Mouse (Mus musculus) brain, embryonic 14.5 days (tissue): Measurements from ENCODE around the gene Cped1. TPM values are rescaled to one million over a fixed set of nuclear protein-coding genes. Genes with fewer than 3 reads are reported as not detected.

ENCODE experiments used
- DNase-seq: peaks from one replicate; pipeline ENCODE4 v3.0.0-alpha.2; 2011; ENCODE audit warnings: low read depth
- CTCF ChIP-seq: fragments of 200-500 bp; IDR thresholded peaks from 2 replicates; pipeline ENCODE4 v1.5.1; 2012; ENCODE audit warnings: inconsistent platforms, mild to moderate bottlenecking, moderate library complexity, borderline replicate concordance; ENCODE audit not compliant: insufficient read depth, insufficient read length; ENCODE audit errors: extremely low read depth
- POLR2A ChIP-seq: fragments of 200-500 bp; IDR thresholded peaks from 2 replicates; pipeline ENCODE4 v1.6.1; 2012; ENCODE audit warnings: mild to moderate bottlenecking, inconsistent platforms, borderline replicate concordance; ENCODE audit not compliant: poor library complexity, insufficient read depth, insufficient read length, severe bottlenecking; ENCODE audit errors: extremely low read depth
- polyA plus RNA-seq: library from polyadenylated mRNA; depleted of rRNA; stranded (reverse); fragments of >200 nt; gene quantifications from 2 replicates; pipeline ENCODE4 v1.2.3, GENCODE M21; 2012

Gene Cped1
- polyA plus RNA-seq, 1 experiment: 4.3 TPM

GRCm38 (mm10) chr6:22205030-22205750 lies 219.5 kb downstream of the Cped1 start:
- no peak for TF ChIP-seq CTCF
- no peak for TF ChIP-seq POLR2A

GRCm38 (mm10) chr6:22205751-22206121 lies 220.0 kb downstream of the Cped1 start:
- TF ChIP-seq POLR2A: no peak
- no peak for TF ChIP-seq CTCF
- DNase-seq: no peak

More at GRCm38 (mm10) chr6:22205030-22205750, 219.5 kb downstream of the Cped1 start:
- peak; percentile 87 for DNase-seq

- DNase-seq: peak; percentile 58
Measured at GRCm38 (mm10) chr6:22206179-22206578, 220.5 kb downstream of the Cped1 start.

GRCm38 (mm10) chr6:22206630-22207293 lies 221.0 kb downstream of the Cped1 start:
- DNase-seq: peak; percentile 81

More at GRCm38 (mm10) chr6:22206179-22206578, 220.5 kb downstream of the Cped1 start:
- TF ChIP-seq POLR2A: no peak
- no peak for TF ChIP-seq CTCF

GRCm38 (mm10) chr6:22212158-22212557 lies 226.4 kb downstream of the Cped1 start:
- DNase-seq: no peak
- no peak for TF ChIP-seq CTCF
- no peak for TF ChIP-seq POLR2A

More at GRCm38 (mm10) chr6:22206630-22207293, 221.0 kb downstream of the Cped1 start:
- TF ChIP-seq CTCF (no peak), POLR2A (no peak)

GRCm38 (mm10) chr6:22213187-22213586 lies 227.5 kb downstream of the Cped1 start:
- TF ChIP-seq POLR2A: no peak
- no peak for TF ChIP-seq CTCF
- DNase-seq: no peak

- TF ChIP-seq POLR2A (no peak), CTCF (no peak)
- no peak for DNase-seq
Measured at GRCm38 (mm10) chr6:22213813-22214212, 228.1 kb downstream of the Cped1 start.

DNA sequence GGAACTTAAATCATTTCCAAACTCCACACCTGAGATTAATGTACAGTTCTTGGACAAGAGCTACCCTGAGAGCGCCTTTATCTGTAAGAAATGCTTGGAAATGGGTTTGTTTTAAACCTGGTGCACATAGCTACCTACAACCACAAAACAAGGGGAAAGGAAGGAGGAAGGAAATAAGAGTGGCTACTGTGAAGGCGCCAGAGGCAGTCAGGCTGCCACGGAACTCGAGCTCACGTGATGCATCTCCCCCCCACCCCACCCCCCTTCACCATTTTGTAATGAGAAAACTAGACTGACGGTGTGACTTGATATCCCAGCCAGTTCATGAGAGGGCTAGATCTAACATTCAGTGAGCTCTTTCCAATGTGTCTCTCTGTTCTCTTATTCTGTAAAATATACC lies 228.9 kb downstream of the Cped1 start:
- TF ChIP-seq POLR2A: no peak

GRCm38 (mm10) chr6:22216276-22216973 lies 230.7 kb downstream of the Cped1 start:
- TF ChIP-seq POLR2A: no peak
- no peak for TF ChIP-seq CTCF
- DNase-seq: peak; percentile 53

More for the DNA sequence above, 228.9 kb downstream of the Cped1 start:
- DNase-seq: no peak

DNA sequence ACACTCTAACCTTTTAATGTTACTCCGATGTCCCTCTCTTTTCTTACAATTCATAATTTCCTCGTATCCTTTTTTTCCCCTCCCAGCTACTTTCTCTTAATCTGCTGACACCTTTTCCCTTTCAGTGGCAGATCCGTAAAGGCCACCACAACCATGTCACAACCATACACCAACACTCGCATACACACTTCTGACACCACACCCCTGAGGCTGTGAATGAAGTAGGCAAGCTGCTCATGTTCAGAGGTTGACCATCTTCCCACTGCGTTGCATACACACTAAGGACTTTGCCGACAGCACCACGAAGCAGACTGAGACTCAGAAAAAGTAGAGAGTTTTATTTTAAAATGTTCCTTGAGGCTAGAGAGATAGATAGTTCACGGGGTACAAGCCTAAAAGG lies 235.4 kb downstream of the Cped1 start:
- TF ChIP-seq POLR2A (no peak), CTCF (no peak)
- DNase-seq: no peak

- TF ChIP-seq POLR2A: no peak
- DNase-seq: no peak
Measured at GRCm38 (mm10) chr6:22222087-22222486, 236.4 kb downstream of the Cped1 start.
